Mouse (Mus musculus) lung, postnatal 4 days (tissue): ENCODE measurements around the gene Porcn.

Source experiments
- DNase-seq, 2 experiments: peaks; one replicate each; pipeline ENCODE4 v3.0.0; 2021

The Porcn gene

DNA sequence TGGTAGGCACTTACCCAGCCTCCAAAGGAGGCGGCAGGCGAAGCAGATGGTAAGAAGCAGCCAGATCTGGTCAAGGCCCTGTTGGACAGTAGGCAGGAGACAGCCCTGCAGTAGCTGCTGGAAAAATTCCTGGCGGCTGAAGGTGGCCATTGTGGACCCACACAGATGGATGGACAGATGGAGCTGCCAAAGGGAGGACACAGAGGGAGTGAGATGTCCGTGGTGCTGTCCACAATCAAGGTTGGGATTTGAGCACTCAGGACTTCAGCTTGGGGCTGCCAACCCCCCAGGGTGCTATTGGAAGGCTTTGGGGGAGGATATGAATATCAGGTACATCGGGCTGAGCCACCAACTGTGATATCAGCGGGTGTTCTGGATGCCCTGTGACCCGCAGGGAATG, 774 bp downstream of the Porcn start:
- DNase-seq = no peak

DNA sequence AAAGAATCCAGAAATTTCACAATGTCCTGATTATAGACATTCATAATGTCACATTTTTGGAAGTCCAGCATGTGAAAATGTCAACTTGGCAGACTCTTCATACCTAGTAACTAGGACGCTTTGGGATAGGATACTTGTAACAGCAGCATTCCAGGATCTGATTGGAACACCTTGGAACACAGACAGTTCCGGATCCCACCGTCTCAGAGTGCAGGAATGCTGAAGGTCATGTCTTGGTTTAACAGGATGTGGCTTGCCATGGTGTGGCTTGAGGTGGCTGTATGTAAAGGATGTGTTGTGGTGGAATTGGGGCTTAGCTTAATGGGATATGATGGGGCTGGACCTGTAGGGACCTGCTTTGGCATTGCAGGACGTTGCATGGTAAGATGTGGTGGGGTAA, 1.2 kb downstream of the Porcn start:
- DNase-seq = no peak

DNA sequence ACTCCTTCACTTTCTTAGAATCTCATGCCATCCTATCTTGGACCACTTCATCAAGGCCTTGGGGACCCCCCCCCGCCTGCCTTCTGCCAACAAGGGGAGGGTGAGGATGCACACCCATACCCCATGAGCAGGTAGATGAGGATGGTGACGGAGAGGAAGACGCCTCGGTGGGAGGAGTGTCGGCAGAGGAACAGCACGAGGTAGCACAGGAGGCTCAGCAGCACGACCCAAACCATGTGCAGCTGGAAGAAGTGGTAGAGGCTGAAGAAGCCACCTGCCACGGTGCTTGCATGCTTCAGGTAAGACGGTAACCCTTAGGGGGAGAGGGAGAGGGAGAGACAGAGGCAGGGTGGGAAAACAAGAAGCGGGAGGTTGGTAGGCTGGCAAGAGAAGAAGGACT, 2.2 kb downstream of the Porcn start:
- no peak for DNase-seq

DNA sequence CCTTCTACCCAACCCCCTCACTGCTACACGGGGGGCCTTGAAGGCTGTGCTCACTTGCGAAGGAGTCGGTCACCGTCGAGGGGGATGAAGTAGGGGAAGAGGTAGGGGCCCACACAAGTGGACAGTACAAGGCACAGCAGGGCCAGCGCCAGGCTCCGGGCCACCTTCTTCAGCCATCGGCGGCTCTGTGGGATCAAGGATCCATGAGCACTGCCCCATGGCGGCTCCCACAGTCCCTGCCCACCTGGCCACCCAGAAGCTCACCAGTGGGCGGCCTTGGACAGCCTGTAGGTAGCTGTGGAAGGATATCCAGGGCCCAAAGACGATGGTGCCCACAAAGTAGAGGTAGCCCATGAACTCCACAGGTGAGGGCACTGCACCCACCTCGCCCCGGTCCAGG, 3.2 kb downstream of the Porcn start:
- no peak for DNase-seq

DNA sequence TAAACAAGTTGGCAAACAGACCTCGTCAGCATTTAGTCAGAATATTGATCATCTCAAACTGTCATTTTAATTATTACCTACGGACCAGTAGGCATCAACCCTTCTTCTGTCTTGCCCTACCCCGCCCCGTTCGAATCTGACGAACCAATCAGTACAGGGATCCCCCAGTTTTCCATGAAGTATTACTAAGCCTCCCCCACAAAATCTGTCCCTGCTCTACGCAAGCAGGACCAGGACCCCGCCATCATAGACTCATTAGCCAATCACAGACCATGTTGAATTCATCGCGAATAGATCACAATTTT, 13.0 kb downstream of the Porcn start, which contains the start of gene Ebp:
Gene Ebp, minus strand, starts transcription at position 94 of the 305 bp plus-strand sequence.
- no peak for DNase-seq

DNA sequence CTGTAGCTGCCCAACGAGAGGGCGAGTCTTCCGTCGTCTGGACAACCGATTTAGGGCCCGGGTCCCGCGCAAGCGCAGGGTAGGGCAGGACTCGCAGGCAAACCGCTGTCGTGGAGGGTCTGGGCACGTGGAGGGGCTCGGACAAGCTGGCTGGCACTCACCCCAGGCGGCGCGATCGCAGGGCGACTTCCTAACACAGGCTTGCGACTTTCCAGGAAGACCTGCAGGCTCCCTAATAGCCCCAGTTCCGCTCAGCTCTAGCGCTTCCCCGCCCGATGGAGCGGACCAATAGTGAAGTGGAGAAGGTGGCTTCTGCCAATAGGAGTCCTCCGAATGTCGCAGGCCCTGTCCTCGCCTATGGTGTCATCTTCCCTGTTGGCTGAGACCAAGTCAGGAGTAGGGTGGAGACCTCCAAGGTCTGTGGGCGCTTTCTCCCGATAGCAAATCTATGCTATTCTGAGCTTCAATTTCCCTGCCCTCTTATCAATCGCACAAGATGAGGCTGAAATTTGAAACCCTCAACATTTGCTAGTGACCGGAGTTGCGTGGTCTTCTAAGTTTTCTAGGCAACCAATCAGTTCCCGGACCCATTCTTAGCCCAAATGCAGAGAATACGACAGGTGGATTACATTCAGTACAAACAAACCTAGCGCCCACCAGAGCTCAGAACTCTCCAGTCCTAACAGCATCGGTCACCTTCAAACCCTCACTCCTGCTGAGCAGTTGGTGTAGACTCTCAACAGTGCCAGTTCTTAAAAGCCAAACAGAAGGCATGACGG, 13.5 kb downstream of the Porcn start:
- DNase-seq = peak; percentile 83 to 86

DNA sequence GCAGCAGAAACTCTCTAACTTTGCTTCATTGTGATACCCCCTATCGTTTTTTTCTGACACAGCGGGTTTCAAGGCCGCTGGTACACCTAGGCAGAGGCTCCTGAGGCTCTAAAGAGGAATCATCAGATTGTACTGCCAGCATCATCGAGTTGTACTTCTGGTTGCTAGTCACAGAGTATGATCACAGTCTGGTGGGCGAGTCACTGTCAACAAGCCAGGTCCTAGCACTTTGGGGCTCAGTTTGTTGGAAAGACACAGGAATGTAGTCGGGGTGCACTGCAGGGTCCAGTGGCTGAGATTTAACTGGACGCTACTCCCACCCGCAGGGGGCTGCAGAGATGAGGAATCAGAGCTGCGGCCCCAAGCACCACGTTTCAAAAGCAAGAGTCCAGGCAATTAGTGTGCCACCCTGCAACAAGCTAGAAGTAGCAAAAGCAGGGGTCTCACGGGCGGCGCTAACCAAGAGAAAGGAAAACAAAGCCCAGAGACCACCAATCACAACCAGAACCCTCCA, 14.1 kb downstream of the Porcn start:
- no peak for DNase-seq

DNA sequence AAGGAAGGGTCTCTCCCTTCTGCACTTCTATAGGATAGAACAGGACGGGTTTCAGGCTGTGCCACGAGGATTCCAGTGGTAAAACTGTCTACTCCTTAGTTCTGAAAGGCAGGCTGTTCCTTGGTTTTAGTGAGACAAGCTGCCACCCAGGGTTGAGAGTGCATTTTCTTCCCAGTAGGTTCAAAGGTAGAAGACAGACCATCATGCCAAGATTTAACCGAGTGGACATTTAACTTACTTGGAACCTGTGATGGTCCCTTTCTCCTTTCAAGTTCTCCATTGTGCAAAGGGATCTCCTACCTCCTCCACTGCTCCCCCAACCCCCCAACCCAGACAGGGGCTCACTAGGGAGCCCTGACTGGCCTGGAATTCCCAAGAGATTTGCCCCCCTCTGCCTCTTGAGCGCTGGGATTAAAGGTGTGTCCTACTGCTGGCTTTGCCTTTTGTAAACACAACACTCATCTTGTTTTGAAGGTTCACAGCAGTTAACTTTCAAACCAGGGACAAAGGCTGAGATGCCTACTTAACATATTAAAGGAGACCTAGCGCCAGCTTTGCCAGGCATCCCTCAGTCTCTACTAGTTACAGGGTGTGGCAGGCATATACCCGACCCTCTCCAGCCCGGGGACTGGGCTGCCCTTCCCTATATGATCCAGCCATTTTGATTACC, 23.3 kb downstream of the Porcn start:
- DNase-seq = no peak

DNA sequence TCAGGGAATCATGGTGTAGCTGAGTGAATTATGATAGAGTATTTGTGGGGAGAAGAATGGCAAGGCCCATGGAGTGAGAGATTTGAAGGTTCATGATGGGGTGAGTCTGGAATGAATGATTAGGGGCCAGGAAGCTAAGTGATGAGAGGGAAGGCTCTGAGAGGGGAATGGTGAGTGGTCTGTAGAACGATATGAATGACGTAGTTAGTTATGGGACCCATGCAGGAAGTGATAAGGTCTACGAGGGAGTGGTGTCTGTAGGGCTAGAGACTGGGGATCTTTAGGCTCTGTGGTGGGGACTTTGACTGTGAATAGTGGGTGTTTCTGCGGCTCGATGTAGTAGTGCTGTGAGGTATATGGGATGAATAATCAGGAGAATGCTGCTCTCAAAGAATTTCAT, 26.7 kb downstream of the Porcn start:
- DNase-seq = no peak

DNA sequence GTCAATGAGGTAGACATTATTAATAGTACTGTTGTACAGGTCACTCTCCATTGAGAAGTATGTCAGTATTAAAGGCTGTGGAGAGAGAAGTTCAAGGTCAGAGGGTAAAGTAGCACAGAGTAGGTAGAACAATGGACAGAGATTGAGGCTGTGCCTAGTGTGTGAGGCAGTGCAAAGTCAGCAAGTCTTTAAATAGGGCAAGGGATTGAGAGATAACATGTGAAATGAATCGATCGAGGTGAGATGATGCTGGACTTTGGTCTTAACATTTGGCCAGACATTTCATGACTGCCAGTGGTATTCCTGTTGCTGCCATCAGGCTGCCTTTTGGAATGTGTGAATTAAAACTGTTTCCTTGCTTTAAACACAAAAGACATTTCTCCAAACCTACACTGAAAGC, 27.5 kb downstream of the Porcn start:
- no peak for DNase-seq

DNA sequence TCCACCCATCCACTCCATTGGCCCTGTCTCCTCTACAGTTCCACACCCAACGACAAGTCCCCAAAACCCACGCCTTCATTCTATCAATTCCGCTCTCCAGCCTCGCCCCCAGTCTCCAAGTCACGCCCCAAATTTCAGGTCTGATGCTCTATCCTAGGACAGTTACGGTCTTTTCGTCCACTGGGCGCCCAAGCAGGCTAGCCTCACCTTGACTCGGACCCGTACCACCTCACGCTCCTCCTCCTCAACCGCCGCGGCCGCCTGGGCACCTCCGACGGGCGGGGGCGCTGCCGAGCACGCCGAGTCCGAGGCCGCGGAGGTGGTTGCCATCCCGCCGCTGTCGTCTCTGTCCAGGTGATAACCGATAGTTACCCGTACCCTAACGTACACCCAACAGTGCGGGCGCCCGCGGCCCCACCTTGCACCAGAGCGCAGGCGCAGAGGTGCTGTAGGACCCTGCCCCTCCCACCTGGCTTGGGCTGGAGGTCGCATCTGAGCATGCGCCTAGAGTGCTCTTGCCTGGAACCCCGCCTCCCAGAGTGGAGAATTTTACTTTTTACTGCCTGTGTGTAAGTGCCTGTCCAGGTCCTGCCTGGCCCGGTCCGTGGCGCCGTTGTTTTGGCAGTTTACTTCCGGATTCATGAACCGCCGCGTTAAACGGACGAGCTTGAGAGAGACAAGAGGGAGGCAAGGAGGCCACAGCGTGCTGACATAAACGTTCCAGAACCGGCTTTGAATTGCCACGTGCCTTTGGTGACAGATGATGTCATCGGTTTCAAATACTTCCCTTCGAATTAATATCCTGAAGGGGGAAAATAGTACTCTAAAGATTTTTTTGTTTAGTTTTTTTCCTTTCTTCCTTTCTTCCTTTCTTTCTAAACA, 30.6 kb downstream of the Porcn start, which contains the start of gene Tbc1d25:
Gene Tbc1d25, minus strand, starts transcription at position 678 of the 882 bp plus-strand sequence.
- peak; percentile 85 to 90 for DNase-seq

DNA sequence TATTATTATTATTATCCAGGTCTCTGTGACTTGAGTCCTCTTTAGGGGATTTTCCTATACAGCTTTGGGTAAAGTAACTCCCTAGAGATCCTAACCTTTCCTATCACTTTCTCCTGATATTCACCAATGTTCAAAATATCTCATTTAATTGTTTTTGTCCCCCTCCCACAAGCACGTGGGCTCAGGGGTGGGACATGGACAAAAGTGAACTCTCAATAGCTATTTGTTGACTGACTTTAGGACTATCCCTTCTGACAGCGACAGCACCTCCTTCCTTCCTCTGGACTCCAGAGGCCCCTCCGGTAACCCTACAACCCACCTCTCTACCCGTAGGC, 31.2 kb downstream of the Porcn start:
- no peak for DNase-seq

DNA sequence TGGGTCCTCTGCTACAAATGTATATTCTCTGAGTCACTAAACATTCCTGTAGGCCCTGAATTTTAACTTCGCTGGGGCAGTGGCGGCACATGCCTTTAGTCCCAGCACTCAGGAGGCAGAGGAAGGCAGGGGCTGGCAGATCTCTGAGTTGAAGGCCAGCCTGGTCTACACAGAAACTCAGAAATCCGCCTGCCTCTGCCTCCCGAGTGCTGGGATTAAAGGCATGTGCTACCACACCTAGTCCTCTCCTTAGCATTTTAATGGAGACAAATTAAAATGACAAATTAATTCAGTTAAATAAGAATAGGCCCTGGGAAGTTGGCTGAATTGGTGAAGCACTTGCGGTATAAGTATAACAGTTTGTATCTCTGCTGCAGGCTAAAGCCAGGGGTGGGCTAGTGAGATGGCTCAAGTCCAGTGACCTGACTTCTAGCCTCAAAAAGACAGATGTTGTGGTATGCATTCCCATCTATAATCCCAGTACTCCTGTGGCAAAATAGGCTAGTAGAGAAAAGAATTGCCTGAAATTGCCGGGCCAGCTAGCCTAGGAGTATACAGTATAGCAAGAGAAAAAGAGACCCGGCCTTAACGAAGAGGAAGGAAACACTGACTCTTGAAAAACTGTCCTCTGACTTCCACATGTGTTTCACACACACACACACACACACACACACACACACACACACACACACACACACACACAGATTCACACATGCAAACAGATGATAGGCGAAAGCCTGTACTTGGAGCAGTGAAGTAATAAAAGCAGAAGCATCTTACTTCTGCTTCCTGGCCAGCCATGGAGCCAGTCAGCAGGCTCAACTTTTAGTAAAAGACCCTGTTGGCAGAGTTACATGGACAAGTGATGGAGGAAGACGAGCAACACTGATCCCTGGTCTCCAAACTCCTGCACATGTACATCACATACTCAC, 38.3 kb downstream of the Porcn start:
- no peak for DNase-seq

DNA sequence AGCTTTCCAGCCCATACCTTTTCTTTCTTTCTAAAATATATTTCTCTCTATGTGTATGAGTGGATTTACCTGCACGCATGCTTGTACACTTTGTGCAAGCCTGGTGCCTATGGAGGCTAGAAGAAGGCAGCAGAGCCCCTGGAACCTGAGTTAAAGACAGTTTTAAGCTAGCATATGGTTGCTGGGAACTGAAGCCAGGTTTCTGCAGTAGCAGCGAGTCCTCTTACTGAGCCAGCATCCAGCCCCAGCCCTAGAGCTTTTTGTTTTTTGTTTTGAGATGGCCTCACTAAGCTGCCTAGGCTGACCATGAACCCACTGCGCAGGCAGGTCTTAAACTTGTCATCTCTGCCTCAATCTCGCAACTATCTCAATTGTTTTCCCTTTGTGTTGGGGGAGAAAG, 41.9 kb downstream of the Porcn start:
- DNase-seq = no peak

DNA sequence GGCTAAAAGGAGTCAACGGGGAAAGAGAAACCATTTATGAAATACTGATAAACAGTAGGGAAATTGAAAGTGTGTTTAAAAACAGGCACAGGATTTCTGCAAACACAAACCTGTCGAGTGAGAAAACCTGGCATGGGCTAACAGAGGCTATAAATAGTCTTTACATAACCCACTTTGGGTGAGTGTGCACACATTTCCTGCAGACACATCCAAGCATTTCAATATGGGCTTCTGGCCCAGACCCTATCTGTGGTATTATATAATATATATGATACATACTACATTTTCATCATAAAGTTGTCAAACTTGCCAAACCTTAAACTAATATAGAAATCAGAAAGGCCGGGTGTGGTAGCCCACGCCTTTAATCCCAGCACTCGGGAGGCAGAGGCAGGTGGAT, 43.2 kb downstream of the Porcn start:
- no peak for DNase-seq

DNA sequence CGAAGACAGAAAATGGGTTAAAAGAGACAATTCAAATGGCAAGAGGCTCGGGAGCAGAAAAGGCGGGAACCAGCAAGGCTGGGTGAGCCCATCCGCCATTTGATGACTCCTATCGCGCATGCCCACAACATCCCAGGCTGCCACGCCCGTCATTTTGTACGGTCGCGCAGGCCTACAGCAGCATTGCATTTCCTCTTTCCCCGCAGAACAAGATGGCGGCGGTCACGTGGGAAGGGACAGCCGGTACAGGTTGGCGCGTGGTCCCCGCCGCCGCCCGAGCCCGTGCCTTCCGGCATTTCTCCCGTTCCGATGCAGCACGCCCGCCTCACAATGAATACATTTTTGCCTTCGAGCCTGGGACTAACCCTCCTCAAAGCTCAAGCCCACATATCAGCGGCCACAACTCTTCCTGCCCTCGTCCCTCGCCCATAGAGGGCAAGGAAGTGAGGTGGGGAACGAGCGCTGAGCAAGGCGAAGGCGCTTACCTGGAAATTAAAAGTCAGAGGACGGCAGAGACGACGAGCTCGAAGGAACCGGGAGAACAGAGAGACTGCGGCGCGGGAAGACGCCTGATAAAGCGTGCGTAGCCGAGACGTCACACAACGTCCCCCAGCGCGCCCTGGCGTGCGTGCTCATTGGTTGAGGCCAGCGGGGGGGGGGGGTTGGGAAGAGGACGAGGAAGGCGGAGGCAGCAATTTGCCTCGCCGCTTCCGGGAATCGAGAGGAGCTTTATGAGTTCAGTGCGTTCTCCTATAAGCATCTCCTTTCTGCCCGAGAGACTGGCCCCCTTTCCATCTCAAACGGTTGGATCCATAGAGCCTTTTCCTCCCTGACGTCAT, 61.0 kb downstream of the Porcn start, which contains the start of gene Rbm3:
Gene Rbm3, minus strand, starts transcription at position 728 of the 839 bp plus-strand sequence.
- DNase-seq = peak; percentile 89 to 92
